Mouse (Mus musculus) layer of hippocampus, postnatal 14 days (tissue): ENCODE measurements around the gene Vmn1r91. TPM values are rescaled to one million over a fixed set of nuclear protein-coding genes. Genes with fewer than 3 reads are reported as not detected.
"Not testable (repeated sequence)": the region's sequence is repeated elsewhere in the genome, so short reads cannot be mapped to it uniquely, and the experiment has no call there.

Source experiments
- DNase-seq, 2 experiments: peaks; one replicate each; pipeline ENCODE4 v3.0.0; 2021 to 2022; ENCODE audit warnings: low spot score in 2 of 2, mixed read lengths in 1 of 2
- long read RNA-seq, 2 experiments: library from polyadenylated mRNA; stranded (forward); transcript quantifications; one replicate each; pipeline ENCODE4 v2.0.0; 2021
- total RNA-seq, 2 experiments: library from RNA; stranded (reverse); gene quantifications; 2 replicates each; pipeline ENCODE4 v1.2.3; 2021

Vmn1r91 gene
- not detected for total RNA-seq
- long read RNA-seq, experiment 1 = 0 reads
- long read RNA-seq, experiment 2 = 0 reads

DNA sequence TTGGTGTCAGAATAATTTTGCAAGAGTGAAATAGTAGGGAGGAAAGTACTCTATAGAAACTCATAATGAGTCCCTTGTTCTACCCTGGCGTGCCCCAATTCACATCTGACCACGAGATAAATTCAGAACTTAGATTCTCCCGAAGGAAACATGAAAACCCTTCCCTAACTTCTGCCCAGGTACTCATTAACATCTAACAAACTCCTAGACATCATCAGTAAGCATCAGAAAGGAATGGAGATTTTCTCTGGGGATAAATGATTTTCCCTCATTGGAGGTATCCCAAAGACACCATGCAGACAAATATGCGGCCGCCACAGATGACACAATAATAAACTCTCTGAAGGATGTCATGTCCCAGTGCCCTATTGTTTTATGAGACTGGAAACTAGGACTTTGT lies at the start of gene Vmn1r91:
Gene Vmn1r91 (plus strand): TSS at position 301 of the 400 bp plus-strand sequence.
- DNase-seq = not testable (repeated sequence)

DNA sequence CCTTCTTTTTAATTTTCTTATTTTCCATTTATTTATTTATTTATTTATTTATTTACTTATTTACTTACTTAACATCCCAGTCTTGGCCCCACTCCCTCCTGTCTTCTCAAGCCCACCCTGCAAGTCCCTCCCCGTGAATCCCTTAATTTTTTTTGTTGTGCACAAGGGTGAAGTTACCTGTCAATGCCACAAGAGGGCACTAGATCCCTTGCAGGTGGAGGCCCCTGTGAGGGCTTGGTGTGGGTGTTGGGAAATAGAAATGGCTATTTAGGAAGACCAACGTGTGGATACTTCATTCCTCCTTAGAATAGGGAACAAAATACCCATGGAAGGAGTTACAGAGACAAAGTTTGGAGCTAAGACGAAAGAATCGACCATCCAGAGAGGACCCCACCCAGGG lies 35.4 kb upstream of the Vmn1r91 start:
- DNase-seq = not testable (repeated sequence)

DNA sequence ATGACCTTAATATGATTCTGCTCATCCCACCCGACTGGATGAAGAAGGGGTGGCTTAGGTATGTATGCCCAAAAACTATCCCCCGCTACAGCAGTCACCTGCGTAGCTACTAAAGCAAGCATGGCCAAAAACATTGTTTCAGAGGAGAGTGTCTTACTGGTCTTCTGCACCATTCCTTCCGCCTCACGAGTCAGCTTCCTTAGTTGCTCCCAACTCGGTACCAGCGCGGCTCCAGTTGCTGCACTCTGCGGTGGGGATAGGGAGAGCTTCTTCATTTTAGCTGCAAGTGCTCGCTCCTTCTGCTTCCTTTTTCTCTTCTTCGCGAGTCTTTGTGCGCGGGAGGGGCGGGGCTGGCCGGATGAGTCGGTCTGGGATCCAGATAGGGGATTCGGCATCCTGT lies 21.4 kb upstream of the Vmn1r91 start:
- not testable (repeated sequence) for DNase-seq

DNA sequence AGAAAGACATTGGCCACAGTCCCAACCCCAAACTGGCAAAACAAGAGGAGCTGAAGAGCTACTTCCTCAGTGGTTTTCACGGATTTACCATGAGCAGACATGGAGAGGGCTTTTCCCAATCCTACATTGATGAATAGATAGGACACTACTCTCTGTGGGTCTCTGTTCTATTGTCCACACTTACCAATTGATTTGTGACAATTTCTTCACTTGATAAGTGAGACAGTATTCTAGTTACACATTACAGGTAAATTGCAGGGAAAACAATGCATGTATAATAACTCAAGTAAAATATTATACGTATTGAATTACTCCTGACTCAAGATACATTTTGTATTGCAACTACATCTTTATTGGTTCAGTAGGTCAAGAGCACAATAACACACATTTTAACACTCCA lies 23.0 kb downstream of the Vmn1r91 start, which contains the start of gene Gm16442:
Gene Gm16442 (minus strand): TSS at position 101 of the 400 bp plus-strand sequence.
- DNase-seq = not testable (repeated sequence)

DNA sequence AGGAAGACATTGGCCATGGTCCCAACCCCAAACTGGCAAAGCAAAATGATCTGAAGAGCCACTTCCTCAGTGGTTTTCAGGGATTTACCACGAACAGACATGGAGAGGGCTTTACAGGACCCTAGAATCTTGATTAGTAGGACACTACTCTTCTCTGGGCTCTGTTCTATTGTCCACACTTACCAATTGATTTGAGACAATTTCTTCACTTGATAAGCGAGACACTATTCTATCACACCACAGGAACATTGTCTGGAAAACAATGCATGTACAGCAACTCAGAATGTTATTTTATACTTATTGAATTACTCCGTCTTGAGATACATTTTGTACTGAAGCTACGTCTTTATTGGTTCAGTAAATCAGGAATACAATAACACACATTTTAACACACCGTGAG lies 39.5 kb downstream of the Vmn1r91 start, which contains the start of gene Vmn1r93:
Gene Vmn1r93 (minus strand): TSS at position 101 of the 400 bp plus-strand sequence.
- DNase-seq = not testable (repeated sequence)

Other genes with a start within 250 kb of the Vmn1r91 start
- 1 to 10 TPM; 3.0 to 3.3 TPM for gene Gm19345, start 247.7 kb upstream of the Vmn1r91 start, total RNA-seq
- not detected for gene Ceacam16, start 238.4 kb upstream of the Vmn1r91 start, total RNA-seq
- gene Ceacam19, start 211.7 kb upstream of the Vmn1r91 start, total RNA-seq = not detected
- gene Pvr, start 178.5 kb upstream of the Vmn1r91 start, total RNA-seq = 10 to 100 TPM; 10.4 to 11.3 TPM
- not detected for gene Igsf23, start 148.9 kb upstream of the Vmn1r91 start, total RNA-seq
- not detected for gene Ceacam20, start 134.3 kb upstream of the Vmn1r91 start, total RNA-seq
- gene Nlrp9b, start 108.2 kb upstream of the Vmn1r91 start, total RNA-seq = not detected
- not detected for gene Gm16442, start 22.9 kb downstream of the Vmn1r91 start, total RNA-seq
- gene Vmn1r93, start 39.4 kb downstream of the Vmn1r91 start, total RNA-seq = not detected
- not detected for gene Vmn1r94, start 68.7 kb downstream of the Vmn1r91 start, total RNA-seq
- not detected for gene Vmn1r95, start 94.0 kb downstream of the Vmn1r91 start, total RNA-seq
- gene Gm6164, start 105.9 kb downstream of the Vmn1r91 start, total RNA-seq = not detected
- not detected for gene Gm4498, start 134.1 kb downstream of the Vmn1r91 start, total RNA-seq
- gene Gm5890, start 163.2 kb downstream of the Vmn1r91 start, total RNA-seq = not detected
- not detected for gene Gm4133, start 234.4 kb downstream of the Vmn1r91 start, total RNA-seq